Mouse (Mus musculus) thymus, postnatal 25 days (tissue): ENCODE results near the gene Mfsd9.
"Not testable (repeated sequence)": the region's sequence is repeated elsewhere in the genome, so short reads cannot be mapped to it uniquely, and the experiment has no call there.

ENCODE experiments used
- DNase-seq: peaks from one replicate; pipeline ENCODE4 v3.0.0; 2022

Gene Mfsd9

DNA sequence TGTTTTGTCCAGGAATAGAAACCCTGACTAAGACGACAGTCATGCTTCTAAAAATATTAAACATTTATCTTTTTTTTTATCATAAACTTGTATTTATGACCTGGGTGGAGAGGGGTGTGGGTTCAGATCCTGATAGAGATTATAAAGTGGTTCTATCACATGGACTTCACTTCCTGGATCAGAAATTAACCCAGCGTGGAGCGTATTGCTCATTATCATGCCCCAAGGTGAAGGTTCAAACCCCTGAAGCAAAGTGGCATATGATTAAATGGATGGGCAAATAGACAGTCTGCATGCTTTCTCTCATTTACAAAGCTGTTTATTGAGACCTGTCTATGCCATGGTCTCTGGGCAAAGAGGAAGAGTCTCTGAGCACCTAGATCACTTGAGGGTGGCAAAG is 13.7 kb downstream of the Mfsd9 start:
- no peak for DNase-seq

DNA sequence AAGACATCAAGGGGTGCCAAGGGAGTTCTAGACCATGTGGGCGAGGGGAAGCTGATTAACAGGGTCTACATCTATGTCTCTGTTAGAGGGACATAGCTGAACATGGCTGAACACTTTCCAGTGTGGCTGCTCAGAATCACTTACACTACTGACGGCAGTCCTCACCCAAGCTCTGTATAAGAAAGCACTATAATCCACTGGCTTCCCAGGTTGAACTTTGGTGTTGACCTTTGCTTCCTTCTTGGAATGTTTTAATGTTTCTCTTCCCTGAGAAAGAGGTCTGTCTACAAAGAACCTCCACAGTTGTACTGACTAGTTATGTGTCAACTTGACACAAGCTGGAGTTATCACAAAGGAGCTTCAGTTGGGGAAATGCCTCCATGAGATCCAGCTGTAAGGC is 14.4 kb downstream of the Mfsd9 start:
- DNase-seq: no peak

DNA sequence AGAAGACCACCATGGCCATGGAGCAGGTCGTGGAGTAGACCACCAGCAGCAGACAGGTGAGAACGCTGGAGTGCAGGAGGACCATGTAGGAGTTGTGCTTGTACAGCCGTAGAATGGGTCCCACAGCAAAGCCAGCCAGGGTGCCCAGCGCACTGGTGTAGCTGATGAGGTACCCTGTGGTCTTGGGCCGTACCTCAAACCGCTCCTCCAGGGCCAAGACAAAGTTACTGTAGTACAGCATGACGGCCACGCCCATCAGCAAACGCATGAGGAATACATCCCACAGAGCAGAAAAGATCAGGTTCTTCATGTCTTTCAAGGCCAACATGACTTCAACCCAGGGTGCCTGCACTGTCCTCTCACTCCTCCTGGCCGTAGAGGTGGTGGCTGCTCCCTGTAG is 16.4 kb downstream of the Mfsd9 start:
- no peak for DNase-seq

DNA sequence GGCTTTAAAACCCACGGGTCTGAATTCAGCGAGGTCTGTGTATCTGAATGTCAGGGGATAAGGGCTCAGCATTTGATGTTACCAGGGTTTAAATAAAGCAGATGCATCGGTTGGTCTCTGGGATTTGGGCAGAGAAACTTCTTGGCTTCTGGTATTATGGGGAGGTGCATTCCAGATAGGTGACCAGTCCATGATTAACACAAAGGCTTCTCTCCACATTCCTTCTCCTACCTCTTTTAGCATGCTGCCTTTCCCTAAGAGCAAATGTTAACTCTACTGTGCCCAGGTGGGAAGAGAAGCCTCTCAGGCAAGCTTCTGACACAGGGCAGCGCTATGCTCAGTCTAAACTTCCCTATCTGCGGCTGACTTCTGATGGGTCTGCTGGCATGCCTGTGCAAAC is 17.3 kb downstream of the Mfsd9 start:
- no peak for DNase-seq

DNA sequence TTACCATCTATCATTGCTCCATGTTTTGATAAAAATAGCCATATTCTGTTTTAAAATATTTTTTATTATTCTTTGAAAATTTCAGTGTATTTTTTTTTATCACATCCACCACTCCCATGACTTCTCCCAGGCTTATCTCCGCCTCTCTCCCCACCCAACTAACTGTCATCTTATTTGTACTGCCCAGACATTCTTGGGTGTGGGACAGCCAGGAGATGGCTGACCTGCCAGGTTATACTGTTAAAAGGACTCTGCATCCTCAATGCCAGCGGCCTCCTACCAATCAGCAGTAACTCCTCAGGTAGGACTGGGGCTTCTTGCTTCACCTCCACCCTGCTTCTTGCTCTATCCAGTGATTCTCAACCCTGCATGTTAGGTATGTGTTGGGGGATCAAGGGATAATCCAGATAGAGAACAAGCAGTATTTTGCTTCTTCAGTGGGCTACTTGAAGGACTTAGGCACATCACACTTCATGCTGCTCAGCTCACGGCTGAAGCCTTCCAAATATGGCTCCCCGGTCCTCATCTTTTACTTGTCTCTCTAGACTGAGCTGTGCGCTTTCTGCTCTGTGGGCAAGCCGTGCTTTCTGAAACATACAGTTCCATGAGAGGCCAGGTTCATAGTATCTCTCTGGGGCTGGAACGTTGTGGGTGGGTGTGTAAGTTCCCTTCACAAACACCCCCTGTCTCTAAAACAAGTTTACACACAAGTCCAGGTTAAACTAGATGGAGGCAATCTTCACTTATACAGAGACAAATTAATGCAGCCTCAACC is 19.1 kb downstream of the Mfsd9 start:
- no peak for DNase-seq

DNA sequence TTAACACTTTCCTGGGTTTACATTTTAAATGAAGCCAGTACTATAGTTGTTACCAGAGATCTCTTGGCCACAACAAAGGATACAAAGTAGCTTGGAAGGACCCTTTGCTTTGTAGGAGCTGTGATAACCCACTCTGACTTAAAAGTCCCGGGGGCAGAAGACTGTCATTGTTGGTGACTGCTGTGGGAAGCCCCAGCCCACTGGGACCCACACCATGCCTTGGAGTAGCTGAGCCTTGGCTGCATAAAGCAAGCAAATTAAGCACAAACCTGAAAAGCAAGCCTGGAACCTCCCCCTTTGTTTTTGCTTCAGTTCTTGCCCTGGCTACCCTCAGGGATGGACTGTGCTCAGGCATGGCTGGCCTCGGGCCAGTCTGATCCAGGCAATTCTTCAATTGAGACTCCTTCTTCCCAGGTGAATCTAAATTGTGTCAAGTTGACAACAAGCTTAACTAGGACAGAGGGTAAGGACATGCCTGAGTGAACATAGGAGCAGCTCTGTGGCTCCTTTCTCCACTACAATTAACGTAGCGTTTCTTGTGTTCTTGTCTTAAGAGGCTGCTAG is 21.1 kb downstream of the Mfsd9 start:
- no peak for DNase-seq

DNA sequence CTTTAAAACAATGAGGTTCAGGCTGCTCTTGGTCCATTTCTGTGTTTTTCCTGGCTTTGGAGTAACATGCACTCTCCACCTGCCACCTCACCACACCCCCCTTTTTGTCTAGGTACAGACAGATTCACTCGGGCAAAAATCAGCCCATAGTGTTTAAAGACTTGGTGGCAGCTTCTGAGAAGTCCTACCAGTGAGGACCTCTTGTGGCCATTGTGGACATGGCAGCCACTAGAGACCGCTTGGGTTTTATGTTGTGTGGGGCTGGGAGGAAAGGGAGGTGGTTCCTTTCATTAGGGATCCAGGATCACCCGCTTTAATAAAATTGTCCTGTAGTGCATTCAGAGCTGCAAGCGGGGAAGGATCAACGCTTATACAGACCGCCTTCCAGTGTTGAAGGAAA is 21.9 kb downstream of the Mfsd9 start:
- DNase-seq: peak; percentile 30

DNA sequence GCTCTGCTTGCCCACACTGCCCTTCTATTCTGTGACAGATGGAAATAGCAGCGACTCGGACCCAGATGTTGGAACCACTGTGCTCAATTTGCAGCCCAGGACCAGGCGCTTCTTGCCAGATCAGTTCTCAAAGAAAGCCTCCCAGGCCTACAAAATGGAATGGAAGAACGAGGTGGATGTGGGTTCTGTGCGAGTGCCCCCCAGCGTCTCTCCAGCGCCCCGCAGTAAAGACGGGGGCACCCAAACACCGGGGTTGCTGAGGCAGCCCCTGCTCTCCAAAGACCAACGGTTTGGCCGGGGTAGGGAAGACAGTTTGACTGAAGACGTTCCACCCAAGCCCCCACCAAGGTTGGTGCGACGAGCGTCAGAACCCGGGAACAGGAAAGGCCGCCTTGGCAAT is 22.9 kb downstream of the Mfsd9 start:
- no peak for DNase-seq

DNA sequence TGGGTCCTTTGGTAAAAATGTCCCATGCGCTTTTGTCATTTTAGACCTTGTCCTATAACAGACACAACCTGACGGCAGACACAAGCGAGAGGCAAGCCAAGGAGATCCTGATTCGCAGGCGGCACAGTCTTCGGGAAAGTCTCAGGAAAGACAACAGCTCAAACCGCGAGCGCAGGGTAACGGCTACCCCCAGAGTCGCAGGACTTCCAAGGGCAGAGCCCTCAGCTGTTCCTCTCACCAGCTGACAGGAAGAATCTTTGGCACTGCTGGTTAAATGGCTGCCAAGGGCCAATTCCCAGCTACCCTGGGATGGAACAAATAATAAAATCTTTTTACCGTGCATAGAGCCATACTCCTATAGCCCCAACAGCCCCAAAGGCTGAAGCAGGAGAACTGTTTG is 25.0 kb downstream of the Mfsd9 start:
- DNase-seq: no peak

DNA sequence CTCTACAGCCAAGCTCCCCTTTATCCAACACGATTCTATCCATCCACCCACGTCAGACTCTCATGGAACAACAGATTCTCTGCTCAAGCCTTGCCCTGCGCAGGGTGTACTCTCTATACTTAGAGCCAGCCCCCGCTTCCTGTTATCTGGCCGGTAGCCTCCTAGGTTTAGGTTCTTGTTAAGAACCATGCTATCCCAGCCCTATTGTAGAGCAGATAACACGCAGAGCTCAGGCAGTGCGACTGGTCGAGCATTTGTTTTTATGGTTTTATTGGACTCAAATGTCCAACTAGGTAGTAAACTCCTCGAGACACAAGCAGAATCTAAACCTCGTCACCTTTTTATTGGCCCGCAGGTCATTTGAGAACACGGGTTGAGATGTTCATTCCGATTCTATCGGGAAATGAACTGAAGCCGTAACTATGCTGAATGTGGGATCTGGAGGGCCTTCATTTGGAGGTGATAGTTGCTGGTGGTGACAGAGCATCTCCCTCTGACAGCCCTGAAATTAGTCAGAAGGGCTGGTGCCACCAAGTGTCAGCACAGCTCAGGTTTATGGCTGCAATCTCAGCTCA is 25.7 kb downstream of the Mfsd9 start:
- DNase-seq: no peak

DNA sequence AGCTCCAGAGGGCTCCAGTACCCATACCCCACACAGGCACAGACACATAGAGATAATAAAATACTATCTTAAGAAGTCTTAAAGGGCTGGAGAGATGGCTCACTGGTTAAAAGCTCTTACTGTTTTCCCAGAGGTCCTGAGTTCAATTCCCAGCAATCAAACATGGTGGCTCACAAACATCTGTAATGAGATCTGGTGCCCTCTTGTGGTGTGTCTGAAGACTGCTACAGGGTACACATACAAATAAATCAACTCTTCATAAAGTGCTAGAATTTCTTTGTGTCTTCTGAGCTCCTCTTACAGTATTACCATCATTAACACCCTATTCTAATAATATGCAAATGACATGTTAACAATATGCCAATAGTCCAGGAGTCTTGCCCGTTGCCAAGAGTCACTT is 26.4 kb downstream of the Mfsd9 start:
- DNase-seq: no peak

DNA sequence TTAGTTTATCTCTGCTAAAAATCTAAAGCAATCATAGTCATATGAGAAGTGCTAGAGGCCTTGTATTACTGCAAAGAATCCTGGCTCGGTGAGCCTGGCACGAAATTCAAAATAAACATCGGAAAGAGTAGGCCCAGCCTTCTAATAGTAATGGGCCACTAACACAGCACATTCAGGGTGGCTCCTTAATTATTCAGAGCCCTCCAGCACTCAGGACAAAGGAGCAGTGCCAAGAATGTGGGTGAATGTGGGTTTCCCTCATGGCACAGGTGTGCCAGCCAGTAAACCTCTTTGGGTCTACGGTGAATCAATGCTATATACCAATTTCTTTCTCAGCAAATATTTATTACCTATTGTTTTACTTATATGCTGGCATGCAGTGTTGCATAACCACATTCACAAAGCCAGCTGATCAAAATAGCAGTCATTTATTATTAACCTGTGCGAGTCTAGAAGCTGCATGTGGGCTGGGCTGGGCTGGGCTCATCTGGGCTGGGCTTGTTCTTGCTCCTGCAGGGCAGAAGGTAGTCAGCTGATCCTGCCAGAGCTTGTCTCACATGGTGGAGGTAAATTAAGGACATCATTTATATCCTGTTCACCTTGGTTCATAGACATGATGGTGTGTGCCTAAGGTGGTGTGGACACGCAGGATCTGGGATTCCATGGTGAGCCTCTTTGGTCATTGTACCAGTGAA is 30.6 kb downstream of the Mfsd9 start:
- no peak for DNase-seq

DNA sequence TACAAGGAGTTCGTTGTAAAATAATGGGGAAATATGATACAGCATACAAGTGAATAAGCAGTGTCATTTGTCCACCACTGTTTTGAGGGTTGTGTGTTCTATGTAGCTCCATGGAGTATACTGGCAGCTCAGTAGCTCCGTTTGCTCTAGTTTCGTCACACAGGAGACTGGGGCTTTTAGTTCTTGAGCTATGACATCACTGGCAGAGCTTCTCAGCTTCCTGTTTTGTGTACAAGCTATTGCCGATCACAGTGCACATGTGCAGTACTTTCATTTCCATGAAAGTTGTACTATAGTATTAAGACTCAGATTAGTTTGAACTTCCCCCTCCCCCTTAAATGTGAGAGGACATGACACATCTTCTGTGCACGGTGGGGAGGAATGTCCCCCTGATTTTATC is 44.4 kb downstream of the Mfsd9 start:
- DNase-seq: no peak

DNA sequence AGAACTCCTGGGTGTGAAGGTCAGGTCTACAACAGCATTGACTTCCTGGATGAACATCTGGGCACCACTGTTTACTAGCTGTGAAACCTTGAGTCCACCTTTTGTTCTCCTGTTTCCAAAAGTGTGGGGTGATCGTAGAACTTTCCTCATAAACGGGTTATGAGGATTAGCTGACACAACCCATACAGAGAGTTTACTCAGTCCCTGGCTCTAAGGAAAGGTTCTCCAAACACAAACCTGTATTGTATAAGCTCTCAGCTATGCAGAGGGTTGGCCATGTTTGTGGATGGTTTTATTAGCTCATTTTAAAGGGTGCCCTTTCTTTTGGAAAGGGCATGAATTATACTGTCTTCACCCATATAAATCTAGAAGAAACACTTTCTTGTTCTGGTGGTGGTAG is 49.7 kb downstream of the Mfsd9 start:
- no peak for DNase-seq

DNA sequence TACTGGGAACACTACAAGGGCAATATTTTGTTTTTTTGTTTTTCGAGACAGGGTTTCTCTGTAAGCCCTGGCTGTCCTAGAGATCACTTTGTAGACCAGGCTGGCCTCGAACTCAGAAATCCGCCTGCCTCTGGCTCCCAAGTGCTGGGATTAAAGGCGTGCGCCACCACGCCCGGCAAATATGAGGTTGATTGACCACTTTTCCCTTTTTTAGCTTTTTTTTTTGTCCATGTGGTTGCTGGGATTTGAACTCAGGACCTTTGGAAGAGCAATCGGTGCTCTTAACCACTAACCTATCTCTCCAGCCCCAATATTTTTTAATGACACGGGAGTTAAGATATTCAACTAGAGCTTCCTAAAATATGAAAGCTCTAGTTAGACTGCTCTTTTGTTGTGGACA is 52.2 kb downstream of the Mfsd9 start:
- not testable (repeated sequence) for DNase-seq

DNA sequence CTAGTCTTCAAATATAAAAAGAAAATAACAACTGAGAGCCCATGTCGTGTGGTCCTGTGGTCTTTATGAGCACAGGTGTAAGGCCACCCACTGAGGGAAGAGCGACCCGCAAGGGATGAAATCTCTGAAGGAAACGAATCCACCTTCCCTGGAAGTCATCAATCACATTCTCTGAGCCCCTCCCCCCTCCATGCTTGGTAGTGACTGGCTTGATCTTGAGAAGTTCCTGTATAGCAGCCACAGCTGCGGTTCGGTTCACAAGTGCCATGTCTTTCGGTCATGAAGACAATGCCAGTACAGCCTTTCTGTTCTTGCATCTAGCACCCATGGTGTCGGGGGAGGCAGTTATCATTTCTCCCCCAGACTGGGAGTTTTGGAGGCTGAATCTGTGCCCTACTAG is 52.8 kb downstream of the Mfsd9 start:
- peak; percentile 51 for DNase-seq

DNA sequence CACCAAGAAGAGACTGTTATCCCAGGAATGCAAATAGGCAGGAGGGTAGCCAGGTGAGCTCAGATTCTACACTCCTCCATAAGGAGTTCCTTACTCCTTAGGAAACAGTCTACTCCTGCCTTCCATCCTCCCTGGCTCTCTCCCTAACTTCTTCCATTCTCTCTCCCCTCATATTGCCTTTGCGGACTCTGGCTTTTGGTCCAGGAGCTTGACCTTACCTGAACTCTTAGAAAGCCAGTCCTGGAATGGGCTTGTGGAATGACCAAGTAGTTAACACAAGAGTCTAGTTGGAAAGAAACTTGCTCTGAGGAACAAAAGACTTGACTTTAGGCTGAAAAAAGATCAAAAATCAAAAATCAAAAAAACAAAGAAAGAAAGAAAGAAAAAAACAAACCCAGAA is 61.9 kb downstream of the Mfsd9 start:
- no peak for DNase-seq

DNA sequence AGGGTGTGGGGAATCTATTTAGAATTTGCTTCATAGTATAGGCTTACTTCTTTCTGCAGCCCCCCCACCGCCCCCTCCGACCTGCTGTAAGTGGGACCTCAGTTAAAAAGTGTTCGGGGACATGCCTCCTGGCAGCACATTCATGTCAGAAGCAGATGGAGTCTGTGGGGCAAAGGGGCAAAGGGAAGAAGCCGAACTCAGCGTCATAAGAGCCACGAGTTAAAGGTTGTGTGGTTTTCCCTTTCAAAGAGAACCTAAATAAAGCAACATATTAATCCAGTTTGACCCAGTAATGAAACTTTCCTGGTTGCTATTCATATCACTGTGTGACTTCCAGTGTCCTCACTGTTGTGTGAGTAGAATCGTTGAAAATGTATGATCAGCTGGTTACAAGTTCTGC is 63.1 kb downstream of the Mfsd9 start:
- no peak for DNase-seq

DNA sequence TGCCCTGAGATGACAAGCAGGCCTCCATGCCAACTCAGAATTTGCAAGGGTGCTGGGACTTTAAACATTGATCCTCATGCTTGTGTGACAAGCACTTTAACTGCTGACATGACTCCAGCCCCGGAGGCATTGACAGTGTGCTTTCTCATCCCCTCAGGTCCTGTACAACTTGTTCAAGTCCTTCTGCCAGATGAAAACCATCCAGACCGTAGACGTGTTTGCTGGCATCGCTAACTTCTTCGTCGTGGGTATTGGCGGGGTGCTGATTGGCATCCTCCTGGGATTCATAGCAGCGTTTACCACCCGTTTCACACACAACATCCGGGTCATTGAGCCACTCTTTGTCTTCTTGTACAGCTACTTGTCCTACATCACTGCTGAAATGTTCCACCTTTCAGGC is 64.4 kb downstream of the Mfsd9 start:
- no peak for DNase-seq
